Mouse (Mus musculus) ES-Bruce4 (cell line): ENCODE measurements at regions not wholly inside any gene's neighbourhood (a gene's known extent, or its start where the extent isn't known, plus 50 kb on each side); places are given as distances from the start of the nearest gene placed in this dataset.

ENCODE experiments used
- H3K27ac ChIP-seq: 2 replicates; pipeline ENCODE4 v1.5.1; 2012; ENCODE audit warnings: low read length, inconsistent platforms; ENCODE audit not compliant: insufficient read depth
- H3K27me3 ChIP-seq: 2 replicates; pipeline ENCODE4 v1.6.1; 2012; ENCODE audit warnings: mild to moderate bottlenecking, low read length, inconsistent platforms; ENCODE audit not compliant: control insufficient read depth, poor library complexity, insufficient read depth, severe bottlenecking
- H3K36me3 ChIP-seq: 2 replicates; pipeline ENCODE4 v1.6.1; 2012; ENCODE audit warnings: inconsistent platforms, mild to moderate bottlenecking, low read length, moderate library complexity; ENCODE audit not compliant: control insufficient read depth, poor library complexity, insufficient read depth, severe bottlenecking
- H3K4me1 ChIP-seq: one replicate; pipeline ENCODE4 v1.8.1; 2011; ENCODE audit warnings: low read length; ENCODE audit not compliant: control insufficient read depth, insufficient read depth
- H3K4me3 ChIP-seq: 2 replicates; pipeline ENCODE4 v1.5.1; 2011; ENCODE audit warnings: low read depth, mild to moderate bottlenecking, low read length
- H3K9ac ChIP-seq: 2 replicates; pipeline ENCODE4 v1.6.1; 2012; ENCODE audit warnings: low read depth, mild to moderate bottlenecking, inconsistent platforms; ENCODE audit not compliant: poor library complexity, severe bottlenecking
- H3K9me3 ChIP-seq: replicated peaks from 2 replicates; pipeline ENCODE4 v1.6.1; 2012; ENCODE audit warnings: mild to moderate bottlenecking, low read length, inconsistent platforms; ENCODE audit not compliant: control insufficient read depth, poor library complexity, insufficient read depth, severe bottlenecking
- CTCF ChIP-seq: IDR thresholded peaks from one replicate; pipeline ENCODE4 v1.8.1; 2011; ENCODE audit warnings: low read depth, low read length
- EP300 ChIP-seq: IDR thresholded peaks from 2 replicates; pipeline ENCODE4 v1.6.1; 2011; ENCODE audit warnings: low read depth, low read length; ENCODE audit not compliant: insufficient read depth
- POLR2A ChIP-seq: IDR thresholded peaks from one replicate; pipeline ENCODE4 v1.8.1; 2011; ENCODE audit warnings: low read length; ENCODE audit not compliant: insufficient read depth

DNA sequence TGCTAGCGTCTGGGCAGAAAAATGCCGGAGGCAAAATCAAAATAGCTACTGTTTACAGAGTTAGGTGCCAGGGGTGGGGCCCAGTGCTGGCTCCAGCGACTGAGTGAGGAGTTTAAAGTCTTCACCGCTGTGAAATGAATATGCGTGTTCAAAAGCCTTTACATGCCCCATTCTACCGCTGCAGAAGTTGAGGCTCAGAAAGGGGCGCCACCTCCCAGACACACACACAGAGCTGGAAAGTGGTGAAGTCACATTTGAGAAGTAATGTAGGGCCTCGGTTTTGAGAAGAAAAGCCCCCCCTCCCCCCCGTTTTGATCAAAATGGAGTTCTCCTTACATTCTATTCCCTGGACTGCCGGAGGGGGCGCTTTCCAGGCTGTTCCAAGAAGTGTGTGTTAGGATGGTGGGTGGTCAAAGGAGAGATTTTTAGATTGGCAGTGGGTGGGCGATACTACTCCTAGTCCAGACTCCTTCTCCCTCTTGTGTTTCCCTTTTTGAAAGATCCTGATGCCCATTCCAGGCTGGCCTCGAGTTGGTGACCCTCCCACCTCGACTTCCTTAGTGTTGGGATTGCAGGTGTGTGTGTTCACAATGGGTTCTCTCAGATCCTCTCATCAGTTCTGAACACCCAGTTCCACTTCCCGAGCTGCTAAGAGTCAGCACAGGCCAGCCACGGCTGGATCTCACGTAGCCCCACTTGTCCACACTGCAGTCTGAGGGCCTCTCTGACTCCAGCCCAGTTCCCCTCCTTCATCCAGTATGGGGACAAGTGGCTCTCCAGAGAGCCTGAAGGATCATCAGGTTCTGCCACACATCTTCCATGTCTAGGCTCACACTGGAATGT, 69.3 kb upstream of the Nkd1 start:
- H3K27me3 ChIP-seq: peaks cover 25% of the 10 kb centered on the region
- H3K27ac ChIP-seq: no peak overlapping the region
- no peak overlapping the region for H3K9ac ChIP-seq
- H3K4me1 ChIP-seq: no peaks in the 10 kb centered on the region
- H3K36me3 ChIP-seq: no peaks in the 10 kb centered on the region
- no peak overlapping the region for H3K4me3 ChIP-seq
- no peaks in the 10 kb centered on the region for H3K9me3 ChIP-seq
- TF ChIP-seq CTCF: peak; percentile 6
- no peak for TF ChIP-seq EP300
- no peak for TF ChIP-seq POLR2A

- TF ChIP-seq POLR2A (no peak), CTCF (no peak), EP300 (no peak)
- H3K4me1 ChIP-seq: no peaks in the 10 kb centered on the region
- H3K36me3 ChIP-seq: no peaks in the 10 kb centered on the region
- H3K27ac ChIP-seq: no peak overlapping the region
- no peaks in the 10 kb centered on the region for H3K9me3 ChIP-seq
- H3K9ac ChIP-seq: no peak overlapping the region
- peaks cover 25% of the 10 kb centered on the region for H3K27me3 ChIP-seq
- H3K4me3 ChIP-seq: no peak overlapping the region
Measured at GRCm38 (mm10) chr8:88452501-88452847, 68.7 kb upstream of the Nkd1 start.

GRCm38 (mm10) chr8:88454048-88454696, 67.0 kb upstream of the Nkd1 start:
- peak overlapping the region; percentile 50; the same call in 1 of the 2 replicates for H3K9ac ChIP-seq
- no peaks in the 10 kb centered on the region for H3K9me3 ChIP-seq
- H3K27me3 ChIP-seq: peaks cover 25% of the 10 kb centered on the region
- H3K36me3 ChIP-seq: no peaks in the 10 kb centered on the region
- H3K4me3 ChIP-seq: peak overlapping the region; percentile 18
- no peak for TF ChIP-seq POLR2A
- TF ChIP-seq CTCF: no peak
- TF ChIP-seq EP300: no peak
- no peak overlapping the region for H3K27ac ChIP-seq
- no peaks in the 10 kb centered on the region for H3K4me1 ChIP-seq

GRCm38 (mm10) chr8:88454906-88455305, 66.2 kb upstream of the Nkd1 start:
- Histone ChIP-seq H3K36me3 (no peaks in the 10 kb centered on the region), H3K4me1 (no peaks in the 10 kb centered on the region), H3K9me3 (peaks cover 2% of the 10 kb centered on the region), H3K9ac (no peak overlapping the region), H3K27me3 (peaks cover 25% of the 10 kb centered on the region), H3K4me3 (no peak overlapping the region), H3K27ac (no peak overlapping the region)
- no peak for TF ChIP-seq EP300

- no peaks in the 10 kb centered on the region for H3K4me1 ChIP-seq
- peaks cover 25% of the 10 kb centered on the region for H3K27me3 ChIP-seq
- peaks cover 7% of the 10 kb centered on the region for H3K9me3 ChIP-seq
- H3K27ac ChIP-seq: no peak overlapping the region
- H3K4me3 ChIP-seq: peak overlapping the region; percentile 8; the same call in 1 of the 2 replicates
- H3K36me3 ChIP-seq: no peaks in the 10 kb centered on the region
- no peak overlapping the region for H3K9ac ChIP-seq
- TF ChIP-seq POLR2A: no peak
- TF ChIP-seq EP300: no peak
- no peak for TF ChIP-seq CTCF
Measured at GRCm38 (mm10) chr8:88455434-88456020, 65.6 kb upstream of the Nkd1 start.

DNA sequence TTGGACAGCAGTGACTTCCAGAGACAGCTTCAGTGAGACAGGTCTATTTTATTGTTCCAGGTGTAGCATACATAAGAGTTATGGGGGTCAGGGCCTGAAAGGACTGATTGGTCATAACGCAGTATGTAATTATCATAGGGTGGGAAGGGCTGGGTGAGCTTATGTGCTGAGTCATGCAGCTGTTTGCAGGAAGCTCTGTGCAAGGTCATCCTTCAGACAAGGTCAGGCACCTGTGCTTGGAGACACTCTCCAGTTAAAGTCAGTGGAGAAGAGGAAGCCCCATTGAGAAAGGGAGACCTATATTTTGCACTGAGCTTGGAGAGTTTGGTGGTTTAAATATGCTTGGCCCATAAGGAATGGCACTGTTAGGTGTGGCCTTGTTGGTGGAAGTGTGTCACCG, 62.0 kb upstream of the Nkd1 start:
- Histone ChIP-seq H3K4me1 (no peaks in the 10 kb centered on the region), H3K9ac (no peak overlapping the region), H3K9me3 (peaks cover 10% of the 10 kb centered on the region), H3K27me3 (peaks cover 7% of the 10 kb centered on the region; the same call in 1 of the 2 replicates), H3K27ac (no peak overlapping the region), H3K4me3 (no peak overlapping the region), H3K36me3 (no peaks in the 10 kb centered on the region)
- TF ChIP-seq CTCF (no peak), EP300 (no peak), POLR2A (no peak)
